Mouse (Mus musculus) MEL (cell line): ENCODE data around the gene Ankub1. TPM values are rescaled to one million over a fixed set of nuclear protein-coding genes. Genes with fewer than 3 reads are reported as not detected.
A peak's percentile ranks its signal among the peaks of the same experiment; 100 is the strongest.

Source experiments
- DNase-seq: peaks from one replicate; pipeline ENCODE4 v3.0.0; 2011; ENCODE audit warnings: low read depth, low spot score
- H3K27ac ChIP-seq: 2 replicates; pipeline ENCODE4 v1.5.1; 2012; ENCODE audit warnings: low read depth, mild to moderate bottlenecking, control low read depth, low read length, moderate library complexity; ENCODE audit not compliant: control insufficient read depth
- H3K27me3 ChIP-seq, 2 experiments: fragments of 150-350 bp in 1 of 2; sonication (generic) in 1 of 2; 2 replicates each; pipeline ENCODE4 v1.6.1; 2012; ENCODE audit warnings: low read length in 2 of 2, mild to moderate bottlenecking in 2 of 2, improper control_type of control experiment in 1 of 2, moderate library complexity in 1 of 2; ENCODE audit not compliant: insufficient read depth in 2 of 2, control insufficient read depth in 1 of 2
- H3K36me3 ChIP-seq, 2 experiments: 2 replicates each; pipeline ENCODE4 v1.6.1; 2012 to 2014; ENCODE audit warnings: low read length in 2 of 2, improper control_type of control experiment in 1 of 2, inconsistent platforms in 1 of 2, mild to moderate bottlenecking in 1 of 2; ENCODE audit not compliant: insufficient read depth in 2 of 2, control insufficient read depth in 1 of 2
- H3K4me1 ChIP-seq, 2 experiments: fragments of 150-350 bp in 1 of 2; sonication (generic) in 1 of 2; 2 replicates each; pipeline ENCODE4 v1.6.1; 2012; ENCODE audit warnings: low read length in 2 of 2, improper control_type of control experiment in 1 of 2, mild to moderate bottlenecking in 1 of 2; ENCODE audit not compliant: insufficient read depth in 2 of 2, control insufficient read depth in 1 of 2
- H3K4me3 ChIP-seq, 2 experiments: fragments of 150-350 bp in 1 of 2; sonication (generic) in 1 of 2; 2 replicates each; pipeline ENCODE4 v1.5.1; 2012; ENCODE audit warnings: low read depth in 2 of 2, low read length in 2 of 2, mild to moderate bottlenecking in 2 of 2, moderate library complexity in 2 of 2, control low read depth in 1 of 2, improper control_type of control experiment in 1 of 2; ENCODE audit not compliant: control insufficient read depth in 1 of 2, insufficient read depth in 1 of 2
- H3K79me2 ChIP-seq: 2 replicates; pipeline ENCODE4 v1.6.1; 2012; ENCODE audit warnings: mild to moderate bottlenecking, low read length, moderate library complexity; ENCODE audit not compliant: control insufficient read depth, poor library complexity, insufficient read depth
- H3K9ac ChIP-seq: 2 replicates; pipeline ENCODE4 v1.6.1; 2012; ENCODE audit warnings: low read depth, mild to moderate bottlenecking, control low read depth, low read length, moderate library complexity; ENCODE audit not compliant: control insufficient read depth, poor library complexity, severe bottlenecking
- H3K9me3 ChIP-seq: fragments of 150-350 bp; sonication (generic); replicated peaks from 2 replicates; pipeline ENCODE4 v1.6.1; 2012; ENCODE audit warnings: mild to moderate bottlenecking, low read length, improper control_type of control experiment, moderate library complexity; ENCODE audit not compliant: insufficient read depth
- BHLHE40 ChIP-seq: IDR thresholded peaks from 2 replicates; pipeline ENCODE4 v1.6.1; 2012; ENCODE audit warnings: low read depth, mild to moderate bottlenecking, inconsistent platforms, low read length, improper control_type of control experiment, borderline replicate concordance
- CHD2 ChIP-seq: IDR thresholded peaks from 2 replicates; pipeline ENCODE4 v1.6.1; 2011; ENCODE audit warnings: low read length, improper control_type of control experiment
- CTCF ChIP-seq, 3 experiments: IDR thresholded peaks in 2 of 3; conservative IDR thresholded peaks in 1 of 3; 2 replicates each; pipeline ENCODE4 v1.5.1; 2011 to 2012; ENCODE audit warnings: low read length in 3 of 3, low read depth in 2 of 3, mild to moderate bottlenecking in 2 of 3, improper control_type of control experiment in 1 of 3, inconsistent platforms in 1 of 3, mixed read lengths in 1 of 3, moderate library complexity in 1 of 3; ENCODE audit not compliant: control insufficient read depth in 1 of 3, insufficient read depth in 1 of 3, poor library complexity in 1 of 3, severe bottlenecking in 1 of 3
- E2F4 ChIP-seq: IDR thresholded peaks from 2 replicates; pipeline ENCODE4 v1.6.1; 2011; ENCODE audit warnings: low read depth, low read length, improper control_type of control experiment, borderline replicate concordance
- ETS1 ChIP-seq: IDR thresholded peaks from 2 replicates; pipeline ENCODE4 v1.6.1; 2012; ENCODE audit warnings: low read depth, mild to moderate bottlenecking, inconsistent platforms, low read length, improper control_type of control experiment, moderate library complexity
- GABPA ChIP-seq: IDR thresholded peaks from 2 replicates; pipeline ENCODE4 v1.6.1; 2012; ENCODE audit warnings: low read depth, mild to moderate bottlenecking, inconsistent platforms, low read length, improper control_type of control experiment, moderate library complexity
- GATA1 ChIP-seq: IDR thresholded peaks from 2 replicates; pipeline ENCODE4 v1.6.1; 2011; ENCODE audit warnings: low read depth, low read length, improper control_type of control experiment
- JUND ChIP-seq: IDR thresholded peaks from 2 replicates; pipeline ENCODE4 v1.6.1; 2011; ENCODE audit warnings: low read depth, mild to moderate bottlenecking, improper control_type of control experiment, low read length
- MXI1 ChIP-seq: IDR thresholded peaks from 2 replicates; pipeline ENCODE4 v1.6.1; 2011; ENCODE audit warnings: mild to moderate bottlenecking, low read depth, low read length, improper control_type of control experiment
- MYC ChIP-seq: IDR thresholded peaks from 2 replicates; pipeline ENCODE4 v1.6.1; 2011; ENCODE audit warnings: low read depth, mild to moderate bottlenecking, low read length, improper control_type of control experiment, moderate library complexity
- NELFE ChIP-seq: IDR thresholded peaks from 2 replicates; pipeline ENCODE4 v1.6.1; 2011; ENCODE audit warnings: low read depth, low read length, improper control_type of control experiment
- NRF1 ChIP-seq: IDR thresholded peaks from 2 replicates; pipeline ENCODE4 v1.6.1; 2014; ENCODE audit warnings: low read depth, mild to moderate bottlenecking, inconsistent platforms, low read length, improper control_type of control experiment, moderate library complexity; ENCODE audit not compliant: poor library complexity, insufficient read depth, severe bottlenecking
- POLR2A ChIP-seq, 2 experiments: IDR thresholded peaks; 2 replicates each; pipeline ENCODE4 v1.6.1; 2011 to 2012; ENCODE audit warnings: low read length in 2 of 2, mild to moderate bottlenecking in 2 of 2, control low read depth in 1 of 2, improper control_type of control experiment in 1 of 2, low read depth in 1 of 2, moderate library complexity in 1 of 2; ENCODE audit not compliant: control insufficient read depth in 1 of 2, insufficient read depth in 1 of 2, poor library complexity in 1 of 2
- RAD21 ChIP-seq: IDR thresholded peaks from 2 replicates; pipeline ENCODE4 v1.6.1; 2011; ENCODE audit warnings: mild to moderate bottlenecking, low read depth, low read length, improper control_type of control experiment
- SIN3A ChIP-seq: IDR thresholded peaks from 2 replicates; pipeline ENCODE4 v1.6.1; 2012; ENCODE audit warnings: low read length, improper control_type of control experiment, inconsistent platforms
- SMC3 ChIP-seq: IDR thresholded peaks from 2 replicates; pipeline ENCODE4 v1.6.1; 2011; ENCODE audit warnings: low read depth, low read length, improper control_type of control experiment
- TAL1 ChIP-seq: IDR thresholded peaks from 2 replicates; pipeline ENCODE4 v1.6.1; 2012; ENCODE audit warnings: mild to moderate bottlenecking, inconsistent platforms, low read length, moderate library complexity, mixed read lengths
- TBP ChIP-seq: IDR thresholded peaks from 2 replicates; pipeline ENCODE4 v1.8.0; 2011; ENCODE audit warnings: low read depth, low read length, improper control_type of control experiment
- ZNF384 ChIP-seq: IDR thresholded peaks from 2 replicates; pipeline ENCODE4 v1.6.1; 2012; ENCODE audit warnings: low read depth, mild to moderate bottlenecking, inconsistent platforms, low read length, improper control_type of control experiment
- polyA plus RNA-seq, 2 experiments: library from polyadenylated mRNA; stranded (reverse) in 1 of 2; unstranded in 1 of 2; fragments of >175 nt in 1 of 2; fragments of >200 nt in 1 of 2; gene quantifications; 2 replicates each; pipeline versions ENCODE4 v1.2.1 to v1.2.4; 2012; ENCODE audit warnings: low replicate concordance in 2 of 2, low read depth in 1 of 2; ENCODE audit not compliant: insufficient read length in 2 of 2, insufficient read depth in 1 of 2, missing spikeins in 1 of 2
- total RNA-seq: library from RNA; depleted of rRNA; stranded (reverse); fragments of 300-350 nt; gene quantifications from 2 replicates; pipeline ENCODE4 v1.2.3, GENCODE M21; 2012

Gene Ankub1
- total and polyA plus RNA-seq, 3 experiments: not detected

DNA sequence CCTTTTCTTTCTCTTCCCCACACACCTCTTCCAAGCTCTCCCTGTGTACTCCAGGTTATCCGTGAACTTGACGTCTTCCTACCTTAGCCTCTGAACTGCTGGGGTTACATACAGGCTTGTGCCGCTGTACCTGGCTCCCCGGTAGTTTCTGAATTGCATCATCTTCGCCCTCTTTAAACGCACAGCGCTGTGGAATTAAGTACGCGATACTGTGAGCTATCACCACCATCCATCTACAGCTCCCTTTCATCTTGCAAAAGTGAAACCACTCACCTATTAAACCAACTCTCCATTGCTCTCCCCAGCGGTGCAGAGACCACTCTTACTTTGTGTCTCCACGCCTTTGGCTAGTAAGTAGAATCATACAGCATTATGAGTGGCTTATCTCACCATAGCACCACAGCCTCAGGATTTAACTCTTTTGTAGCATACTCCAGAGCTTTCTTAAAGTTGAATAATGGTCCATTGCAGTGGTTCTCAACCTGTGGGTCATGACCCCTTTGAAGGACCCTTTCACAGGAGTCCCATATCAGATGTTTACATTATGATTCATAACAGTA is 65.6 kb downstream of the Ankub1 start:
- DNase-seq: peak; percentile 72
- no peak for TF ChIP-seq RAD21
- no peak for TF ChIP-seq GABPA
- no peak for TF ChIP-seq E2F4
- TF ChIP-seq POLR2A (IDR thresholded peaks at IDR 0.05; ENCODE audit: control insufficient read depth in 1 of 2, insufficient read depth in 1 of 2, low read depth in 1 of 2, low read length in 2 of 2, poor library complexity in 1 of 2): peak in 1 of 2 experiments; percentile 44; a peak in 2 of 4 replicates
- no peak for TF ChIP-seq MXI1
- TF ChIP-seq GATA1: peak; percentile 72
- TF ChIP-seq SIN3A: peak; percentile 68
- no peak for TF ChIP-seq TAL1
- TF ChIP-seq TBP: 0 out of 2 replicates have a peak, but pooled peaks have one; percentile 14
- TF ChIP-seq, all 39 proteins: peak for 4
- Histone ChIP-seq H3K27me3 (no peaks in the 10 kb centered on the region; a peak in 1 of 4 replicates), H3K4me3 (peak overlapping the region; percentile 72 to 86), H3K79me2 (no peaks in the 10 kb centered on the region), H3K4me1 (peaks cover 0 to 4% of the 10 kb centered on the region in 2 experiments; a peak in 1 of 4 replicates), H3K9ac (peak overlapping the region; percentile 61), H3K36me3 (peaks cover 0 to 6% of the 10 kb centered on the region in 2 experiments; a peak in 2 of 4 replicates), H3K9me3 (no peaks in the 10 kb centered on the region), H3K27ac (peak overlapping the region; percentile 40)

DNA sequence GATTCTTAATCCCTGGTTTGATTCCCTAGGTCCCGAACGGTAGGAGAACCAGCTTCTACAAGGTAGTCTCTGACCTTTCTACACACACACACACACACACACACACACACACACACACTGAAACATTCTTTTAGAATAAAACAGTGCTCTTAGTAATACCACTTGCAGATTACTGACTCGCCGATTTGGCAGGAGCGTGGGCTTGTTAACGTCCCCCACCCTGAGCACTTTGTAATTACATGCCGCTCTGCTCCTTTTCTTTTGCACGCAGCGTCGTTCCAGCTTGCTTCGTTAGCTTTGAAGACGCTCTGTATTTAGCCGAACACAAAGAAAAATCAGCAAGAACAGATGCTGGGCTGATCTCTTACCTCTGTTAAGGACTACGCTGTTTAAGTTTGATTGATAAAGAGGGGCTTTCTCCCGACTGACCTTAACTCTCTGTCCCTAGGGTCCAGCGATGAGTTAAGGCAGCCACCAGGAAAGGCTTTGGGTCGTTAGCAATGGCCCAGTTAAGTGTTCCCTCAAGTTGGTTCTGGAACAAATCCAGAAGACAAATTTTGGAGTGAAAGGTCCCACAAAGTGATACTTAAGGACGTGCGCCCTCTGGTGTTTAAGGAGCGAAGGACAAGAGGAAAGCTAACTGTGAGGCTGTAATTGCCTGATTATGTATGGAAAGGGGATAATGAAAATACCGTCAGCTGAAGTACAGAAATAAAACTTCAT is 67.2 kb downstream of the Ankub1 start:
- TF ChIP-seq SMC3 (peak; percentile 62), CTCF (IDR thresholded peaks at IDR 0.05 in 2 of 3, conservative IDR thresholded peaks at IDR 0.05 in 1 of 3; ENCODE audit: control insufficient read depth in 1 of 3, insufficient read depth in 1 of 3, low read depth in 2 of 3, low read length in 3 of 3, poor library complexity in 1 of 3, severe bottlenecking in 1 of 3) (peak; percentile 50 to 87 (median 80)), NELFE (no peak), CHD2 (no peak), RAD21 (peak; percentile 33), TBP (peak; percentile 42; the same call in 1 of the 2 replicates)
- Histone ChIP-seq H3K79me2 (no peaks in the 10 kb centered on the region), H3K4me1 (peaks cover 0 to 4% of the 10 kb centered on the region in 2 experiments; a peak in 1 of 4 replicates), H3K9me3 (no peaks in the 10 kb centered on the region), H3K27me3 (no peaks in the 10 kb centered on the region; a peak in 1 of 4 replicates), H3K27ac (no peak overlapping the region), H3K4me3 (peak overlapping the region; percentile 14 to 72; a peak in 3 of 4 replicates), H3K36me3 (peaks cover 0 to 6% of the 10 kb centered on the region in 2 experiments; a peak in 2 of 4 replicates), H3K9ac (peak overlapping the region; percentile 76)
- DNase-seq: peak; percentile 92

DNA sequence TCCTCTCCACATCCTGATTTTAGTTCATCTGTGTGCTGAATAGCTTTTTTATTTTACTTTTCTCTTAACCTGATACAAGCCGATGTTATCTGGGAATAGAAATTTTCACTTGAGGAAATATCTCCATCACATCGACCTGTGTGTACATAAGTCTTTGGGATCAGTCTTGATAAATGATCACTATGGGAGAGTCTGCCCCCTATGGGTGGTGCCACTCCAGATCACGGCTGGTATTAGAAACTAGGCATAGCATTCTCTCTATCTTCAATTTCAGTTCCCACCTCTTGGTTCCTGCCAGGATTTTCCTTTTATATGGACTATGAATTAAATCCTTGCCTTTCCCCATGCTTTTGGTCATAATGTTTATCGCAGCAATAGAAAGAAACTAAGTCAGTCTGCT is 72.9 kb downstream of the Ankub1 start:
- Histone ChIP-seq H3K4me3 (no peak overlapping the region), H3K9me3 (no peaks in the 10 kb centered on the region), H3K9ac (no peak overlapping the region), H3K4me1 (no peaks in the 10 kb centered on the region), H3K27me3 (no peaks in the 10 kb centered on the region), H3K27ac (no peak overlapping the region), H3K79me2 (no peaks in the 10 kb centered on the region), H3K36me3 (no peaks in the 10 kb centered on the region)
- DNase-seq: no peak
- peak in 1 of 3 experiments; percentile 30; a peak in 3 of 6 replicates for TF ChIP-seq CTCF (IDR thresholded peaks at IDR 0.05 in 2 of 3, conservative IDR thresholded peaks at IDR 0.05 in 1 of 3; ENCODE audit: control insufficient read depth in 1 of 3, insufficient read depth in 1 of 3, low read depth in 2 of 3, low read length in 3 of 3, poor library complexity in 1 of 3, severe bottlenecking in 1 of 3)
- no peak for TF ChIP-seq JUND
- TF ChIP-seq ETS1: no peak
- TF ChIP-seq GABPA: no peak
- no peak for TF ChIP-seq NRF1
- TF ChIP-seq ZNF384: no peak
- no peak for TF ChIP-seq BHLHE40
- no peak for TF ChIP-seq MYC
